12 mouse cellular contexts compared by ENCODE assay signal in the genomic region with DNA sequence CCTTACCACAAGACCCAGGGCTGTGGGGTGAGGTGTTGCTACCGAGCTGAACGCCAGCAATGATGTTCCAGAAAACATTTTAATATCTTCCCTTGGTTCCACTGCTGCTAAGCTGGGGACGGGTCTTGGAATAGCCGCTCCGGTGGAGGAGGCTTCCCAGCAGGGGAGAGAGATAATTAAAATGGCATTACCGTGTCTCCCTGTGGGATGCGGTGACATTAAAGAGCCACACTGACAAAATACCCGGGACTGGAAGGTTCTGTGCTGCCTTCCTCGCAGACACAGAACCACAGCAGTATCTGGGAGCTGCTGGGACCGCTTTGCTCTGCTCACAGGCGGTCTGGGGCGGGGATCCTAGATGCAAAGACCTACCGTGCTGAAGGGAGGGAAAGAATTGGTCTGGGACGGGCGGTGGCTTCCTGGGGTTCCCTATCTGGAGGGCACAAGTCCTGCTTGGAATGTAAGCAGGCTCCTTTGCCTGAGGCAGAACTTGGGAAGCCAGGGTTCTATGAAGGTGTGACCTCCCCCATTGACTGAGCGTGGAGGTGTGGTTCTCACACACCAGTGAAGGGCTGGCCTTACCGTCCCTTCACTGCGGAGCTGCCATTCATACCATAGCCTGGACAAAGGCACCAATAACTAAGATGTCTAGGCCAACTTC. TPM values are rescaled to one million over a fixed set of nuclear protein-coding genes. Genes with fewer than 3 reads are reported as not detected.
DNase-seq lines count a peak whose midpoint lies in the region; ATAC-seq and TF ChIP-seq lines count a peak whose summit lies in the region.
"Had no signal": no experiment of that assay in that cellular context is flagged by ENCODE, and none has a peak within 500 bp of the region (broad histone marks: within the 10 kb centered on the region; RNA-seq: fewer than 3 reads in every experiment).

No protein-coding gene starts in this region.

- H3K9ac ChIP-seq in liver, embryonic 12.5 days = no peak overlapping the region
- no peak overlapping the region for H3K9ac ChIP-seq in hindbrain, embryonic 11.5 days (ENCODE audit: low read depth, low read length)
- H3K9ac ChIP-seq in midbrain, embryonic 11.5 days (ENCODE audit: low read length) = no peak overlapping the region

- TF ChIP-seq CTCF in bone marrow, adult 2 months (IDR thresholded peaks at IDR 0.05; ENCODE audit: control insufficient read depth, insufficient read depth, low read length) = no peak

- no peak overlapping the region for H3K4me2 ChIP-seq in liver, embryonic 12.5 days
- no peak overlapping the region for H3K4me2 ChIP-seq in hindbrain, embryonic 11.5 days (replicated peaks; ENCODE audit: low read depth, low read length)
- H3K4me2 ChIP-seq in midbrain, embryonic 11.5 days = no peak overlapping the region

- no peak overlapping the region for H3K4me3 ChIP-seq in liver, embryonic 12.5 days
- H3K4me3 ChIP-seq in bone marrow, adult 2 months (replicated peaks; ENCODE audit: control insufficient read depth, low read depth, low read length) = no peak overlapping the region
- H3K4me3 ChIP-seq in hindbrain, embryonic 11.5 days (ENCODE audit: low read depth, low read length) = no peak overlapping the region
- H3K4me3 ChIP-seq in midbrain, embryonic 11.5 days (ENCODE audit: low read depth, low read length) = no peak overlapping the region

- H3K27ac ChIP-seq in liver, embryonic 12.5 days = peak overlapping the region; percentile 12
- peak overlapping the region; percentile 95 for H3K27ac ChIP-seq in bone marrow, adult 2 months (ENCODE audit: control insufficient read depth, insufficient read depth, low read depth, low read length, poor library complexity)
- peak overlapping the region; percentile 60; the same call in 1 of the 2 replicates for H3K27ac ChIP-seq in hindbrain, embryonic 11.5 days (ENCODE audit: low read depth, low read length)
- peak overlapping the region; percentile 40 for H3K27ac ChIP-seq in midbrain, embryonic 11.5 days (ENCODE audit: low read depth, low read length)

- no peak for ATAC-seq in liver, embryonic 12.5 days
- ATAC-seq in hindbrain, embryonic 11.5 days (ENCODE audit: low FRiP score) = no peak
- 0 out of 2 replicates have a peak, but pooled peaks have one; percentile 28 for ATAC-seq in midbrain, embryonic 11.5 days (ENCODE audit: low FRiP score)

- H3K27me3 ChIP-seq in liver, embryonic 12.5 days (replicated peaks) = no peaks in the 10 kb centered on the region
- H3K27me3 ChIP-seq in hindbrain, embryonic 11.5 days (ENCODE audit: control insufficient read depth, insufficient read depth, low read length) = no peaks in the 10 kb centered on the region
- H3K27me3 ChIP-seq in midbrain, embryonic 11.5 days (ENCODE audit: control insufficient read depth, insufficient read depth, low read length) = no peaks in the 10 kb centered on the region

- H3K9me3 ChIP-seq in liver, embryonic 12.5 days (replicated peaks) = no peaks in the 10 kb centered on the region
- H3K9me3 ChIP-seq in hindbrain, embryonic 11.5 days (ENCODE audit: control insufficient read depth, low read length) = no peaks in the 10 kb centered on the region
- no peaks in the 10 kb centered on the region for H3K9me3 ChIP-seq in midbrain, embryonic 11.5 days (ENCODE audit: control insufficient read depth, low read length)

- no peaks in the 10 kb centered on the region for H3K36me3 ChIP-seq in liver, embryonic 12.5 days
- no peaks in the 10 kb centered on the region for H3K36me3 ChIP-seq in hindbrain, embryonic 11.5 days (ENCODE audit: control insufficient read depth, insufficient read depth, low read length)
- H3K36me3 ChIP-seq in midbrain, embryonic 11.5 days (ENCODE audit: control insufficient read depth, insufficient read depth, low read length) = no peaks in the 10 kb centered on the region
- H3K36me3 ChIP-seq: G1E had no signal

- no peak for DNase-seq in liver
- peak; percentile 28 for DNase-seq in hindbrain, embryonic 11.5 days (ENCODE audit: low spot score)
- DNase-seq in midbrain, embryonic 11.5 days (ENCODE audit: low spot score, missing footprints) = peak; percentile 87
- no peak for DNase-seq in urinary bladder, postnatal 25 days (ENCODE audit: low spot score)
- no peak for DNase-seq in B cell, adult 2 months
- DNase-seq in left cerebral cortex, adult 11 months (ENCODE audit: low spot score) = no peak
- DNase-seq: adrenal gland, postnatal 36 days; layer of hippocampus, postnatal 36 days; thymus, postnatal 14 days had no signal

- WGBS in liver, embryonic 12.5 days (ENCODE audit: insufficient replicate concordance) = 44% methylated on average over 18 of the region's 18 CpGs
- WGBS in bone marrow, adult 2 months = 45% methylated on average over 18 of the region's 18 CpGs
- WGBS in hindbrain, embryonic 11.5 days = 15% methylated on average over 18 of the region's 18 CpGs
- 12% methylated on average over 18 of the region's 18 CpGs for WGBS in midbrain, embryonic 11.5 days

- TF ChIP-seq POLR2A in bone marrow, adult 2 months (IDR thresholded peaks at IDR 0.05; ENCODE audit: borderline replicate concordance, control insufficient read depth, low read depth, low read length) = no peak

- peaks cover 50% of the 10 kb centered on the region for H3K4me1 ChIP-seq in liver, embryonic 12.5 days
- H3K4me1 ChIP-seq in bone marrow, adult 2 months (ENCODE audit: control insufficient read depth, insufficient read depth, low read length) = peaks cover 20% of the 10 kb centered on the region
- peaks cover 18% of the 10 kb centered on the region for H3K4me1 ChIP-seq in hindbrain, embryonic 11.5 days (replicated peaks; ENCODE audit: control insufficient read depth, insufficient read depth, low read length)
- H3K4me1 ChIP-seq in midbrain, embryonic 11.5 days (ENCODE audit: control insufficient read depth, insufficient read depth, low read length) = peaks cover 26% of the 10 kb centered on the region

RNA-seq across cellular contexts. Expression of a gene that starts 9.3 kb away (rescaled TPM):
- 9.7 and 10.0 TPM in 2 replicates for polyA plus RNA-seq in liver, embryonic 12.5 days (2016; fragmentation: Nextera tagmentation; extraction: Ambion mirVana)
- 25.8 and 35.4 TPM in 2 replicates for polyA plus RNA-seq in bone marrow, adult 2 months (2011; ENCODE audit: insufficient read depth, insufficient read length, low replicate concordance, missing spikeins)
- polyA plus RNA-seq in hindbrain, embryonic 11.5 days (2014; fragmentation: Nextera tagmentation; extraction: Ambion mirVana) = 0.57 and 0.62 TPM in 2 replicates
- 0.63 and 1.2 TPM in 2 replicates for polyA plus RNA-seq in midbrain, embryonic 11.5 days (2014; fragmentation: Nextera tagmentation; extraction: Ambion mirVana)

Comparison
In these comparisons a context has a peak if more than half of its experiments do, and no peak if none do; other contexts are left out.
1. H3K27ac ChIP-seq: peak in every context shown above with its lines; median percentile 95 in bone marrow, adult 2 months; 60 in hindbrain, embryonic 11.5 days; 40 in midbrain, embryonic 11.5 days; 12 in liver, embryonic 12.5 days.
2. DNase-seq: peak in hindbrain, embryonic 11.5 days (single experiment) and midbrain, embryonic 11.5 days (single experiment); none in liver (single experiment), urinary bladder, postnatal 25 days (single experiment), B cell, adult 2 months (0 of 2) and left cerebral cortex, adult 11 months (single experiment).